Mouse (Mus musculus) MEL-GATA-1-ER (cell line): ENCODE data around the gene Asic1.

ENCODE experiments used
- DNase-seq: peaks from one replicate; pipeline ENCODE4 v3.0.0-alpha.2; 2012; ENCODE audit warnings: low read depth; ENCODE audit errors: extremely low read depth

The Asic1 gene

GRCm38 (mm10) chr15:99701999-99702900, 32.1 kb downstream of the Asic1 start, which contains the start of gene Smarcd1:
Smarcd1 (plus strand) TSS chr15:99702129.
- peak; percentile 91 for DNase-seq

- no peak for DNase-seq
These were observed 32.9 kb downstream of the Asic1 start for GRCm38 (mm10) chr15:99703104-99703503.

GRCm38 (mm10) chr15:99703676-99704040, 33.5 kb downstream of the Asic1 start:
- no peak for DNase-seq

GRCm38 (mm10) chr15:99704041-99704681, 34.0 kb downstream of the Asic1 start:
- no peak for DNase-seq

DNA sequence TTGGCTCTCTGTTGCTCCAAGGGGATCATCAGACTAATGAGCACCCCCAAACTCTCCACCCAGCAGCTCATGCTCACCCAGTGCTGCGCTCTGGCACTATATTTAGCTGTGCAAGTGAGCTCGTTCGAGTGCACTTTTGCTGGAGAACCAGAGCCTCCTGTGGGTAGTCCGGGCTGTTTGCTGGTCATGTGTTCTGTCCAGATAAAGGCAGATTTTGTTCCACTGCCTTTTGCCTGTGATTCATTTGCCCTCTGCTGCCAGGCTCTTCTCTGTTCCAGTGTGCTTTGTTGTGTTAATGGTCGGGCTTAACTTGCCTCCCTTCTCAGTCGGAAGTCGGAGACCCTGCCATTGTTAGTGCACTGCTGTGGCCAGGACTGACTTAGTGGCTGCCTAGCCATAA, 34.7 kb downstream of the Asic1 start:
- no peak for DNase-seq

GRCm38 (mm10) chr15:99705440-99706048, 35.4 kb downstream of the Asic1 start, which contains the start of gene Gm17349:
Gm17349 (minus strand) TSS chr15:99705490.
- peak; percentile 71 for DNase-seq

DNA sequence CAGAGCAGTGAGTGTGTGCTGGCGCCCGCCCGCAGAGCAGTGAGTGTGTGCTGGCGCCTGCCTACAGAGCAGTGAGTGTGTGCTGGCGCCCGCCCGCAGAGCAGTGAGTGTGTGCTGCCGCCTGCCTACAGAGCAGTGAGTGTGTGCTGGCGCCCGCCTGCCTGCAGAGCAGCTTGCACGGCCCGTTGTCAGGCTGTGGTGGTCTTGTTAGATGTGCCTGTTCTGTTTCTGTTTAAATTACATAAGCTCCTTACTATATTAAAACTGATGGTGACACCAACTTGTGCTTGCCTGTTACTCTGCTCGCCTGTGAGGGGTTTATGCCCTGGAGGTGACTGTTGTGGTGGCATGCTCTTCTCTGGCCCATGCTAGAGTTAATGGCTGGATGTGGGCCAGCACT, 38.0 kb downstream of the Asic1 start:
- no peak for DNase-seq

- no peak for DNase-seq
These were observed 40.3 kb downstream of the Asic1 start for GRCm38 (mm10) chr15:99710221-99711190.

DNA sequence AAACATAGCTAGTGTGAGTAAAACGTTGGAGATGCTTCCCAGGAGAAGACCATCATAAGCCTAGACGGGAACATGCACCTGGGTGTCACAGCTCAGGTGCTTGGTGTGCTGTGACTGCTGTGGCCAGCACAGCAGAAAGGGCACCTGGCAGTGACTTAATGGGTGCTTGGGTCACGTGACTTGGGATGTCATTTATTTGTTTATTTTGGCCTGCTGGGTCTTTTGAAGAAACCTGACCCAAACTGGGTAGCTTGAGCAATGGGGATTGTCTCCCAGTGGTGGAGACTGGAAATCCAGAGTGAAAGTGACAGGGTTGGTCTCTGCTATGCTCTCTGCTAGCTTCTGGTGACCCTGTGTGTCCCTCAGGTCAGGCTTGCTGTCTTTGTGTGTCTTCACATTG, 41.3 kb downstream of the Asic1 start:
- no peak for DNase-seq

DNA sequence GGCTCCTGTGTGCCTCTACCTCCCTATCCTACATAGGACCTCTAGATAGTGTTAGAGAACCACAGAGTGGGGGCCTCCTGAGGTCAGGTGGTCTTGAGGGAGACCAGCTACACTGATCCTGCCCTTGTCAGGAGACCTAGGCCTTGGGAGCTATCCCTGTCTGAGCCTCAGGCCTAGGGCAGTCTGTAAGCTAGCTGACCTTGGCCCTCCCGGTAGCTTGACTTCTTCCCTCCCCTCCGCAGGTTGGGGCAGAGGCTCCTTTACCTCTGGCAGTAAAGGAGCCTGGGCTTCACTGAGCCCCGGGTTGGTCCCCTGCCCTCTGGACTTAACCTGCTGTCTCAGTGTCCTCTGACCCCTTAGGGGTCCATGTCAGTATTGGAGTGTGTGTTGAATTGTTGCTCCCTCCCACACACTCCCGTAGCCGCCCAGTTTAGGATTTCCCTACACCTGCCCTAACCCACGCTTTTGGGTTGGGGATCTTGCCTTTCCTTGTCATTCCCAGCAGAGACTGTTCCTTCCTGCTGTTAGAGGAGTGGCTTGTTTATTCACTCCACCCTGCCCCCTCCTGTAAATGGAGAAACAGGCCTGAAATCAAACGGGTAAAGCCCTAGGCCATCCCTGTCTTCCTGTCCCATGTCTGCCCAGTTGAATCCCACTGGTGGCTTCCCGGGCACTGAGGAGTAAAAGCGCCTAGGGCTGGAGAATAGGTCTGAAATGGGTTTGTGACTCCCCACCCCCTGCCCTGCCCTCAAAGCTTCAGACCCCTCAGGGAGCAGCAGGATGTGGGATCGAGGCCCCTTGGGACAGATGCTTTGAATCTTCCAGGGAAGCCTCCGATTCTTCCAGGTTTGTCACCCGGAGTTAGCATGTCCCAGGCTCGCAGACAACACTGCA, 42.7 kb downstream of the Asic1 start:
- DNase-seq, result no peak

DNA sequence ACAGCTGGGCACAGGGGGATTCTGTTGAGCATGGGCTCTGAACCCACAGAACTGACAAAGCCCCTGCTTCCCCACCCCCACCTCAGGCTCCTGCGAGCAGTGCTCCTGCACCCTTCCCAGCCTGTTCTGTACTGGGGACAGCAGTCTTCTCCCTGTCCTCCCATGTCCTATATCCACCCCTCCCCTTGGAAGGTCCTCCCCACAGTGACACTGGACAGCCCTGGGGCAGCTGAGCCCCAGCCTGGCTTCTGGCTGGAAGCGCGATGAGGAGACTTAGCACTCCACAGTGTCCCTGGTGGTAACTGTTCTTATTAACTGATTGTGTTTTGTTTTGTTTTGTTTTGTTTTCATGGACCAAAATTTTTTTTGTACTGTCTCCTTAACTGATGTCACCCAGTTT, 43.4 kb downstream of the Asic1 start:
- no peak for DNase-seq

GRCm38 (mm10) chr15:99714206-99714605, 44.0 kb downstream of the Asic1 start:
- DNase-seq, result no peak

DNA sequence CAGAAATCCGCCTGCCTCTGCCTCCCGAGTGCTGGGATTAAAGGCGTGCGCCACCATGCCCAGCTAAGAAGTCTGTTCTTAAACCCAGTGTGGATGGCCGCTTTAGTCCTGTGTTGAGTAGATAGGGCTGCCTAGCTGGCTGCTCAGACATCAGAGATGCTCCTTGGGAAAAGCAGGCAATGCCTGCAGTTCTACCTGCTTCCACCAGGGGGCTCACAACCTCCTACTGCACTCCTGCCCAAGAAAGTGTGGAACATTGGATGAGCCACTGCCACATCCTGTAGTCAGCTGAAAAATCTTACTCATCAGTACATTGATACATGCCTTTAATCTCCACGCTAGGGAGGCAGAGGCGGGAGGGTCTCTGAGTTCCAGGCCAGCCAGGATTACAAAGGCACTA, 44.7 kb downstream of the Asic1 start:
- DNase-seq, result peak; percentile 82

DNA sequence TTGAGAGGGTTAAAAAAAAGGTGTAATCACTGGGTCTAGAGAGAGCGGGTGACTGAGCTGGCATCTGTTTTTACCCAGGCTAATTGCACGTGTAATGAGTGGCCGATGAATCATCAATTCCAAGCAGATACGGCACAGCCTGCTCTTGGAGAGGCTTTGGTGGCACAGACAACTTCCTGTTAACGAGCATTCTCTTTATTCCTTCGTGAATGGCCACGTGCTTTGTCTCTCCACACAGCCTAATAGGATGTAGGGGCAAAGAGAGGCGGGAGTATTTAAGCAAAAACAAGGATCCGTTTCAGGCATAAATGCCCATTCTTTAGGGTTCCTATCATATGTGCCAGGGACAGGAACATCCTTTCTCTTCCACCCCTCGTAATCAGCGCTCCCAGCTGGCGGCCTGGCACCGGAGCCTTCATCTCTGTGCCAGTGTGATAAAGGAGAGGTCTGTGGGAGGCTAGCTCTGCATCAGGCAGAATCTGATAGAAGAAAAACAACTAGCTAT, 45.2 kb downstream of the Asic1 start:
- DNase-seq, result peak; percentile 59

- DNase-seq, result no peak
These were observed 46.0 kb downstream of the Asic1 start for GRCm38 (mm10) chr15:99715982-99716746.

DNA sequence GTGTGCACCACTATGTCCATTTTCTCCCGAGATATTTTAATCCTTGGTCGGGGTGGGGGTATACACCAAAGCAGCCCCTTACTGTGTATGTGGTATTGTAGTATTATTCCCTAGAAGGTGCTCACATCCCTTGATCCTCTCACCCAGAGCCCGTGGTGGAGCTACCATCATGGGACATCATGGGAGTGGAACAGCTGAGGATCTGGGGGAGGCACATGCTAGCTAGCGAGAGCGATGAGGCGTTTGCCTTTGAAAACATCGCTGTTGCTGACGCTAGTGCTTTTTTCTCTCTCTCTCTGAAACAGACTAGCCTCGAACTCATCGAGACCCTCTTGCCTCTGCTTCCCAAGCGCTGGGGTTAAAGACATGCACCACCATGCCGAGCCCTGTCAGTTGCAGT, 46.6 kb downstream of the Asic1 start:
- no peak for DNase-seq

DNA sequence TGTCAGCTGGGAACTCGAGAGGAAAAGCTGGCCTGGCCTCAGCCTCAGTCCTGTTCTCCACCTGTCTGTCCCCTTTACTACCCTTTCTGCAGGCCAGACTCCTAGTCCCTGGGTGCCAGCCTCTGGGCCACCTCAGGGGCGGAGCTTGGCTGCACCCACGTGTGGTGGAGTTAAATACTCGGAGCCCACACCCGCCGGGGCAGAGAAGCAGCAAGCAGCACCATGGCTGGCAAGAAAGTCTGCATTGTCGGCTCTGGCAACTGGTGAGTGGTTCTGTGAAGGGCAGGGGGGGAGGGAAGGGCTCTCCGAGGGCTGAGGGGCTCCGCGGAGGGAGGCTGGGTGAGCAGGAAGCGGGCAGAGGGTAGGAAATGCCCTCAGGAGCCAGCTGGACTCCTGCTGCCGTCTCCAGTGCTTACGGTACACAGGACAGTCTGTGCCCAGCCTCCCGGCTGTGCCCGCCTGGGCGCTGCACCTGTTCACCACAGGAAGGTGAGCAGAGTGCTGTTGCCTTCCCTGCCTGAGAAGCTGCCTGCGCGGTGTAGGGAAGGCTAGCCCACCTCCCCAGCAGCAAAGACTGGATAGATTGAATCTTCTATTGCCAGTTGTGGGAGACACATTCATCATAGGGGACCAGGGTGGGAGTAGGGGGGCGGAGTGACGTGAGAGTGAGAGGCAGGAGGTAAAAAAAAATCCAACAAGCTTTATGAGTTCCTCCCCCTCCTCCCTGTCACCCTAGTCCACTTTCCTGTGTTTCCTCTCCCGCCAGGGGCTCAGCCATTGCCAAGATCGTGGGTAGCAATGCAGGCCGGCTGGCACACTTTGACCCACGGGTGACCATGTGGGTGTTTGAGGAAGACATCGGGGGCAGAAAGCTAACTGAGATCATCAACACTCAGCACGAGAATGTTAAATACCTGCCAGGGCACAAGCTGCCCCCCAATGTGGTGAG, 47.5 kb downstream of the Asic1 start, which contains the start of gene Gpd1:
Gene Gpd1 (plus strand): TSS at position 130 of the 949 bp plus-strand sequence.
- no peak for DNase-seq
